Mouse (Mus musculus): ENCODE measurements around the gene Pnpo. TPM values are rescaled to one million over a fixed set of nuclear protein-coding genes. Genes with fewer than 3 reads are reported as not detected.

Pnpo gene
- polyA plus RNA-seq, 1 experiment from 2014 or later, result 23.1 TPM

GRCm38 (mm10) chr11:96966172-96966571, 22.4 kb upstream of the Pnpo start:
- no peaks in the 10 kb centered on the region for H3K9me3 ChIP-seq (ENCODE audit: control insufficient read depth, low read length)
- ATAC-seq (ENCODE audit: low FRiP score) (no peak), DNase-seq (ENCODE audit: low spot score, missing footprints) (no peak)
- 89% methylated on average over 3 of the region's 3 CpGs for WGBS
- no peak overlapping the region for H3K4me3 ChIP-seq (ENCODE audit: low read depth, low read length)
- peaks cover 8% of the 10 kb centered on the region for H3K36me3 ChIP-seq (ENCODE audit: control insufficient read depth, insufficient read depth, low read length)
- H3K4me2 ChIP-seq, result no peak overlapping the region
- no peak overlapping the region for H3K9ac ChIP-seq (ENCODE audit: low read length)
- H3K27ac ChIP-seq (ENCODE audit: low read depth, low read length), result no peak overlapping the region
- no peaks in the 10 kb centered on the region for H3K4me1 ChIP-seq (ENCODE audit: control insufficient read depth, insufficient read depth, low read length)
- no peaks in the 10 kb centered on the region for H3K27me3 ChIP-seq (ENCODE audit: control insufficient read depth, insufficient read depth, low read length)

DNA sequence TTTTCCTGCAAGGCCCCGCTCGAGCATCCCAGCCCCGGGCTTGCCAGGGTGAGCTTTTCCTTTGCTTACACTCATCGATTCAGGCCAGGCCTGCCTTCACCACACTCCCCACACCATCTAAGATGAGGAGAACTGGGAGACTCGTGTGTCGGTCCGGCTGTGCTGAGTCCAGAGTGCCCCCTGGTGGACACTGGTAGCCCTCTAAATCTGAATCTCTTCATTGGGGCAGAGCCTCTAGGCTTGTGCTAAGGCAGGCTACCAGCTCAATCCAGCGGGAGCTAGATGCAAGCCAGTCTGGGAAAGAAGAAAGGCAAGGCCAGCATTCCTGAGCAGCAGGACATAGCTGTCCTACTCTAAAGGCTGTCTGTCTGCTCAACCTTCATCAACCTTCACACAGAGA, 19.8 kb upstream of the Pnpo start:
- 0 out of 2 replicates have a peak, but pooled peaks have one; percentile 40 for ATAC-seq (ENCODE audit: low FRiP score)
- Histone ChIP-seq H3K9me3 (ENCODE audit: control insufficient read depth, low read length) (no peaks in the 10 kb centered on the region), H3K4me3 (ENCODE audit: low read depth, low read length) (no peak overlapping the region), H3K4me2 (no peak overlapping the region), H3K27ac (ENCODE audit: low read depth, low read length) (no peak overlapping the region), H3K27me3 (ENCODE audit: control insufficient read depth, insufficient read depth, low read length) (no peaks in the 10 kb centered on the region), H3K36me3 (ENCODE audit: control insufficient read depth, insufficient read depth, low read length) (peaks cover 20% of the 10 kb centered on the region), H3K9ac (ENCODE audit: low read length) (no peak overlapping the region), H3K4me1 (ENCODE audit: control insufficient read depth, insufficient read depth, low read length) (no peaks in the 10 kb centered on the region)
- peak; percentile 97 for DNase-seq (ENCODE audit: low spot score, missing footprints)
- WGBS, result 27% methylated on average over 8 of the region's 8 CpGs

- WGBS, result 95% methylated on average over 10 of the region's 10 CpGs
- H3K36me3 ChIP-seq (ENCODE audit: control insufficient read depth, insufficient read depth, low read length), result peaks cover 35% of the 10 kb centered on the region
- H3K4me1 ChIP-seq (ENCODE audit: control insufficient read depth, insufficient read depth, low read length), result no peaks in the 10 kb centered on the region
- no peak overlapping the region for H3K4me3 ChIP-seq (ENCODE audit: low read depth, low read length)
- H3K27ac ChIP-seq (ENCODE audit: low read depth, low read length), result no peak overlapping the region
- no peak for DNase-seq (ENCODE audit: low spot score, missing footprints)
- H3K4me2 ChIP-seq, result no peak overlapping the region
- no peak for ATAC-seq (ENCODE audit: low FRiP score)
- H3K27me3 ChIP-seq (ENCODE audit: control insufficient read depth, insufficient read depth, low read length), result no peaks in the 10 kb centered on the region
- no peak overlapping the region for H3K9ac ChIP-seq (ENCODE audit: low read length)
- no peaks in the 10 kb centered on the region for H3K9me3 ChIP-seq (ENCODE audit: control insufficient read depth, low read length)
Observed at GRCm38 (mm10) chr11:96957061-96957805, 13.4 kb upstream of the Pnpo start.

DNA sequence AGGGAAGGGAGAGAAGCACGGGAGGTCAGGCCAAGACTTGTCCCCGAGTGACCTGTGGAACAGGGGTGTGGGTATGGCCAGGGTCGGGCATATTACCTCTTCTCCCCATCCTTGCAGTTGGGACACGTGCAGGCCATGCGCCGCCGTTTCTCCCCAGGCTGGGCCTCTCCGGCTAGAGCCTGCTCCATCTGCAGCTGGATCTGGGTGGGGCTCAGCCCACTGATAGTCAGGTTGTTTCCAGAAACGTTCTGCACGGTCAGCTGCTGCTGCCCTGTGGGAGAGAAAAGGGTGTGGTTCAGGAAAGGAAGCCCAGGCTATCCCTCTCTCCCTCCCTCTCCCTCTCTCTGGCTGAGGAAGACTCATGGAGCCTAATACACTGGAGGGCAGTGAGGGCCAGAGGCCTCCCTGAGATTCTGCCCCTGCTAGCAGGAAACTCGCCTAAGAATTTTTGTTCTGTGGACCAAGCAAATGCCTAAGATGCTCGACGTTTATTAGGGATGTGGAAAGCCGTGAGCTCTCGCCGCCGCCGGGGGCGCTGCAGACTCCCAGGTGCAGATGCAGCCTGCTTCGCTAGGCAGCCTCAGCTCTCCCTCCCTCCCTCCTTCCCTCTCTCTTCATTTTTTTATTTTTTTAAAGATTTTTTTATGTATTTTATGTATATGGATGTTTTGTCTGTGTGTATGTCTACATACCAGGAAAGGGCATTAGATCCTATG, 12.4 kb upstream of the Pnpo start:
- H3K36me3 ChIP-seq (ENCODE audit: control insufficient read depth, insufficient read depth, low read length), result peaks cover 32% of the 10 kb centered on the region
- H3K27me3 ChIP-seq (ENCODE audit: control insufficient read depth, insufficient read depth, low read length), result no peaks in the 10 kb centered on the region
- DNase-seq (ENCODE audit: low spot score, missing footprints) (no peak), ATAC-seq (ENCODE audit: low FRiP score) (no peak)
- no peaks in the 10 kb centered on the region for H3K4me1 ChIP-seq (ENCODE audit: control insufficient read depth, insufficient read depth, low read length)
- H3K4me3 ChIP-seq (ENCODE audit: low read depth, low read length), result no peak overlapping the region
- H3K27ac ChIP-seq (ENCODE audit: low read depth, low read length), result no peak overlapping the region
- H3K4me2 ChIP-seq, result no peak overlapping the region
- H3K9ac ChIP-seq (ENCODE audit: low read length), result no peak overlapping the region
- WGBS, result 64% methylated on average over 20 of the region's 20 CpGs
- no peaks in the 10 kb centered on the region for H3K9me3 ChIP-seq (ENCODE audit: control insufficient read depth, low read length)

- Histone ChIP-seq H3K36me3 (ENCODE audit: control insufficient read depth, insufficient read depth, low read length) (peaks cover 26% of the 10 kb centered on the region), H3K27ac (ENCODE audit: low read depth, low read length) (no peak overlapping the region)
- ATAC-seq (ENCODE audit: low FRiP score), result no peak
Observed at GRCm38 (mm10) chr11:96955094-96955493, 11.3 kb upstream of the Pnpo start.

DNA sequence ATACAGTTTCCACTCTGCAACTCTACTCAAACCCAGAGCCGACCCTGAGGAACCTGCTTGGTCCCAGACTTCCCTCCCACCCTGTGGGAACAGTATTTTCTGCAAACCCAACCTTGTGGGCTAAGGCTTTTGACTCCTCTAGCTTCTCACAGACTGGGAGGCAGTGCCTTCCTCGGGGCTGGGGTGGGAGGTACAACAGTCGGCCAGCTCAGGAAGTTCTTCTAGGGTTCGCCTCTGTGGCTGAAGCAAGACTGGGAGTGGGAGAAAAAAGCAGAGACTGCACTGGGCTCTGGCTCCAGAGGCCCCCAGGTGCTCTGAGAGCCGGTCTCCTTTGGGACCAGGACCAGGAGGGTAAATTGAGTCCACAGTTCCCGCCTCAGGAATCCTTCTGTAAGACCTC, 9.1 kb upstream of the Pnpo start:
- ATAC-seq (ENCODE audit: low FRiP score) (no peak), DNase-seq (ENCODE audit: low spot score, missing footprints) (no peak)
- 82% methylated on average over 6 of the region's 6 CpGs for WGBS
- H3K4me2 ChIP-seq, result no peak overlapping the region
- H3K36me3 ChIP-seq (ENCODE audit: control insufficient read depth, insufficient read depth, low read length), result peaks cover 19% of the 10 kb centered on the region
- no peak overlapping the region for H3K9ac ChIP-seq (ENCODE audit: low read length)
- H3K27ac ChIP-seq (ENCODE audit: low read depth, low read length), result no peak overlapping the region
- H3K9me3 ChIP-seq (ENCODE audit: control insufficient read depth, low read length), result no peaks in the 10 kb centered on the region
- H3K4me3 ChIP-seq (ENCODE audit: low read depth, low read length), result no peak overlapping the region
- no peaks in the 10 kb centered on the region for H3K4me1 ChIP-seq (ENCODE audit: control insufficient read depth, insufficient read depth, low read length)
- no peaks in the 10 kb centered on the region for H3K27me3 ChIP-seq (ENCODE audit: control insufficient read depth, insufficient read depth, low read length)

More at GRCm38 (mm10) chr11:96955094-96955493, 11.3 kb upstream of the Pnpo start:
- H3K9ac ChIP-seq (ENCODE audit: low read length), result no peak overlapping the region
- H3K4me3 ChIP-seq (ENCODE audit: low read depth, low read length), result no peak overlapping the region
- no peak for DNase-seq (ENCODE audit: low spot score, missing footprints)
- no peaks in the 10 kb centered on the region for H3K9me3 ChIP-seq (ENCODE audit: control insufficient read depth, low read length)
- 93% methylated on average over 4 of the region's 4 CpGs for WGBS
- no peak overlapping the region for H3K4me2 ChIP-seq
- H3K27me3 ChIP-seq (ENCODE audit: control insufficient read depth, insufficient read depth, low read length), result no peaks in the 10 kb centered on the region
- no peaks in the 10 kb centered on the region for H3K4me1 ChIP-seq (ENCODE audit: control insufficient read depth, insufficient read depth, low read length)

DNA sequence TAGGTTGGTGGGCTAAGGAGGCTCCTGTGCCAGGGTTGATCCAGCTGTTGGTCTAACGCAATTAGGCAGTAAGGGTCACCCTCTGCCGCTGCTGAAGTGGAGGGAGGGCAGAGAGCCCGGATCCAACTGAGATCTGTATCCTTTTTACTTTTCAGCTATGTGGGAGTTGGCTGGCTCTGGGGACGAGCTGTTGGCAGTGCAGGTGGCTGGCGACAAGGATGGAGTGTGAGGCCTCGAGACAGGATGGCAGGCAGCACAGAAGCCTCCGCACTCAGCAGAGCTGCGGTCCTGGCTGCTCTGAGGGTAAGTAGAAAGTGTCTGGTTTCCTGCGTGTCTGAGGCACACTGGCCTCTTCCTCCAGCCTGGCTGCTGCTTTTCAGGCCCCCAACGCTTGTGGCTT, 8.6 kb upstream of the Pnpo start:
- DNase-seq (ENCODE audit: low spot score, missing footprints) (no peak), ATAC-seq (ENCODE audit: low FRiP score) (no peak)
- WGBS, result 85% methylated on average over 10 of the region's 10 CpGs
- Histone ChIP-seq H3K27me3 (ENCODE audit: control insufficient read depth, insufficient read depth, low read length) (no peaks in the 10 kb centered on the region), H3K9me3 (ENCODE audit: control insufficient read depth, low read length) (no peaks in the 10 kb centered on the region), H3K4me3 (ENCODE audit: low read depth, low read length) (no peak overlapping the region), H3K9ac (ENCODE audit: low read length) (no peak overlapping the region), H3K4me2 (no peak overlapping the region), H3K4me1 (ENCODE audit: control insufficient read depth, insufficient read depth, low read length) (no peaks in the 10 kb centered on the region), H3K27ac (ENCODE audit: low read depth, low read length) (no peak overlapping the region), H3K36me3 (ENCODE audit: control insufficient read depth, insufficient read depth, low read length) (peaks cover 19% of the 10 kb centered on the region)

- peaks cover 15% of the 10 kb centered on the region for H3K36me3 ChIP-seq (ENCODE audit: control insufficient read depth, insufficient read depth, low read length)
- WGBS, result 98% methylated on average over 3 of the region's 3 CpGs
Observed at GRCm38 (mm10) chr11:96950767-96951166, 7.0 kb upstream of the Pnpo start.

DNA sequence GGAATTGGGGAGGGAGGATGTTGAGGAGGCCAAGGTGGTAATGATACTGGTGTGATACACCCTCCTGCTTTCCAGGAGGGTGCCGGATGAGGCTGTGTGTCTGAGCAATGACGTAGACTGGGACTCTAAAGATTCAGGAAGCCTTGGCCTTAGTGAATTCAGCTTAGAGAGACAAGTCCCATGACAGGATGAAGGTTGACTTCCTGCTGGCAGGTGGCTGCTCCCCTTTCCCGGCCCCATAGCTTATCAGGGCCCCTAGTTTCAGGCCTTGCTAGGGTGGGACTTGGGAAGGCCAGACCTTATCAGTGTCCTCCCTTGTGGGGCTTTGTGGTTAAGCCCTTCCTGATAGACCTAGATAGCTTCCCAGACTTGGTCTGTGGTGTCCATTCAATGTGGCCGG, 4.1 kb upstream of the Pnpo start:
- Histone ChIP-seq H3K4me2 (no peak overlapping the region), H3K36me3 (ENCODE audit: control insufficient read depth, insufficient read depth, low read length) (peaks cover 3% of the 10 kb centered on the region; the same call in 1 of the 2 replicates), H3K9ac (ENCODE audit: low read length) (no peak overlapping the region), H3K4me1 (ENCODE audit: control insufficient read depth, insufficient read depth, low read length) (peaks cover 8% of the 10 kb centered on the region; the same call in 1 of the 2 replicates), H3K9me3 (ENCODE audit: control insufficient read depth, low read length) (no peaks in the 10 kb centered on the region), H3K27ac (ENCODE audit: low read depth, low read length) (no peak overlapping the region), H3K27me3 (ENCODE audit: control insufficient read depth, insufficient read depth, low read length) (no peaks in the 10 kb centered on the region; the same call in 1 of the 2 replicates), H3K4me3 (ENCODE audit: low read depth, low read length) (no peak overlapping the region)
- WGBS, result 98% methylated on average over 4 of the region's 4 CpGs
- ATAC-seq (ENCODE audit: low FRiP score) (no peak), DNase-seq (ENCODE audit: low spot score, missing footprints) (no peak)

More at GRCm38 (mm10) chr11:96950767-96951166, 7.0 kb upstream of the Pnpo start:
- ATAC-seq (ENCODE audit: low FRiP score) (no peak), DNase-seq (ENCODE audit: low spot score, missing footprints) (no peak)
- no peak overlapping the region for H3K4me3 ChIP-seq (ENCODE audit: low read depth, low read length)
- no peaks in the 10 kb centered on the region for H3K27me3 ChIP-seq (ENCODE audit: control insufficient read depth, insufficient read depth, low read length)
- no peak overlapping the region for H3K9ac ChIP-seq (ENCODE audit: low read length)
- no peak overlapping the region for H3K27ac ChIP-seq (ENCODE audit: low read depth, low read length)
- H3K9me3 ChIP-seq (ENCODE audit: control insufficient read depth, low read length), result no peaks in the 10 kb centered on the region
- no peaks in the 10 kb centered on the region for H3K4me1 ChIP-seq (ENCODE audit: control insufficient read depth, insufficient read depth, low read length)
- no peak overlapping the region for H3K4me2 ChIP-seq
